Mouse (Mus musculus) G1E-ER4 (cell line): ENCODE results near the gene Gm20388. TPM values are rescaled to one million over a fixed set of nuclear protein-coding genes. Genes with fewer than 3 reads are reported as not detected.

Source experiments
- GATA1 ChIP-seq: IDR thresholded peaks from one replicate; pipeline ENCODE4 v1.8.0; 2012; ENCODE audit warnings: low read length, inconsistent platforms
- polyA plus RNA-seq: library from polyadenylated mRNA; stranded (reverse); fragments of >175 nt; gene quantifications from 2 replicates; pipeline ENCODE4 v1.2.3, GENCODE M21; 2012

Gm20388 gene
- polyA plus RNA-seq, 1 experiment: not detected

GRCm38 (mm10) chr8:120920527-120920926, 1009.9 kb downstream of the Gm20388 start:
- TF ChIP-seq GATA1: no peak

- TF ChIP-seq GATA1: no peak
Measured at GRCm38 (mm10) chr8:120926201-120926600, 1015.6 kb downstream of the Gm20388 start.

GRCm38 (mm10) chr8:120928082-120928481, 1017.4 kb downstream of the Gm20388 start:
- TF ChIP-seq GATA1: no peak

- no peak for TF ChIP-seq GATA1
Measured at GRCm38 (mm10) chr8:120934596-120934995, 1024.0 kb downstream of the Gm20388 start.

GRCm38 (mm10) chr8:120936685-120937084, 1026.0 kb downstream of the Gm20388 start:
- no peak for TF ChIP-seq GATA1

GRCm38 (mm10) chr8:120937474-120937873, 1026.8 kb downstream of the Gm20388 start:
- TF ChIP-seq GATA1: no peak

GRCm38 (mm10) chr8:120940287-120940686, 1029.6 kb downstream of the Gm20388 start:
- TF ChIP-seq GATA1: no peak

GRCm38 (mm10) chr8:120947240-120947639, 1036.6 kb downstream of the Gm20388 start:
- TF ChIP-seq GATA1: no peak

- TF ChIP-seq GATA1: no peak
Measured at GRCm38 (mm10) chr8:120948050-120948595, 1037.5 kb downstream of the Gm20388 start.

GRCm38 (mm10) chr8:120948620-120949491, 1038.2 kb downstream of the Gm20388 start:
- no peak for TF ChIP-seq GATA1

GRCm38 (mm10) chr8:120950674-120951218, 1040.1 kb downstream of the Gm20388 start:
- no peak for TF ChIP-seq GATA1

- no peak for TF ChIP-seq GATA1
Measured at GRCm38 (mm10) chr8:120959470-120959891, 1048.8 kb downstream of the Gm20388 start.

GRCm38 (mm10) chr8:120962606-120963380, 1052.2 kb downstream of the Gm20388 start:
- TF ChIP-seq GATA1: no peak

GRCm38 (mm10) chr8:120966557-120966956, 1055.9 kb downstream of the Gm20388 start:
- TF ChIP-seq GATA1: no peak

GRCm38 (mm10) chr8:120968308-120968707, 1057.7 kb downstream of the Gm20388 start:
- no peak for TF ChIP-seq GATA1

- no peak for TF ChIP-seq GATA1
Measured at GRCm38 (mm10) chr8:120970346-120970745, 1059.7 kb downstream of the Gm20388 start.
